Comparison of ENCODE assay signal across 23 mouse cellular contexts in the genomic region with DNA sequence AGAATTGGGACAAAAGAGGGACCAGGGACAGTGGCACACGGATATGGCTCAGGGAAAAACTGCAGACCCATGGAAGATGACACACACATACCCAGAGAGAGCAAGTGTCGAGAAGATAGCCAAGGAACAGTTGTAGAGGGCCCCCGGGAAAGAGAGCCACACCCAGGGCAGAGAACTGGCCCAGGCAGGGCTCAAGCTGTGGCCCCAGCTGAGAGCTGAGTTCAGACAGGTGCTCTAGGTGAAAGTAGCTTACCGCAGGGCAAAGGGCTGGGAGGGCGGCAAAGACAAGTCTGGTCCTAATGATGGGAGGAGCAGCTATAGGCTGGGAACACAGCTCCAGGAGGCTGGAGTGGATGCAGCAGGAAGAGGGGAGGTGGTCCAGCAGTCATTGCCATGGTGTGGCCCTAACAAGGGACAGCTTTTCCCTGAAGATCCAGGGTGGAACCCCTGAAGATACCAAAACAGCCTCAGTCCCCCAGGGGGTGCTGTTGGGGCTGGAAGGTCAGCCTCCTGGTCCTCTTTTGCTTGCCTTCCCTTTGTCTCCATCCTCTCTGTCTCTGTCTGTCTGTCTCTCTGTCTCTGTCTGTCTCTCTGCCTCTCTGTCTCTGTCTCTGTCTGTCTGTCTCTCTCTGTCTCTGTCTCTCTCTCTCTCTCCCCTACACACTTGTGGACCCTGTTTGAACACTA. TPM values are rescaled to one million over a fixed set of nuclear protein-coding genes. Genes with fewer than 3 reads are reported as not detected.
DNase-seq lines count a peak whose midpoint lies in the region; ATAC-seq and TF ChIP-seq lines count a peak whose summit lies in the region.
"Had no signal": no experiment of that assay in that cellular context is flagged by ENCODE, and none has a peak within 500 bp of the region (broad histone marks: within the 10 kb centered on the region; RNA-seq: fewer than 3 reads in every experiment).

No protein-coding gene starts in this region.

- no peak overlapping the region for H3K27ac ChIP-seq in hindbrain, postnatal 0 days
- H3K27ac ChIP-seq in hindbrain, embryonic 11.5 days (ENCODE audit: low read depth, low read length) = no peak overlapping the region
- no peak overlapping the region for H3K27ac ChIP-seq in intestine, embryonic 15.5 days
- H3K27ac ChIP-seq in stomach, postnatal 0 days (replicated peaks) = no peak overlapping the region
- no peak overlapping the region for H3K27ac ChIP-seq in forebrain, embryonic 15.5 days (replicated peaks)
- H3K27ac ChIP-seq: forebrain, embryonic 13.5 days; hindbrain, embryonic 14.5 days; lung, embryonic 15.5 days; macrophage; midbrain, embryonic 10.5 days; neural tube, embryonic 12.5 days had no signal

- TF ChIP-seq EP300 in stomach, postnatal 0 days (optimal IDR thresholded peaks at IDR 0.05) = no peak

- DNase-seq in hindbrain, postnatal 0 days (ENCODE audit: low spot score) = no peak
- DNase-seq in hindbrain, embryonic 11.5 days (ENCODE audit: low spot score) = no peak
- peak; percentile 27 for DNase-seq in thymus, postnatal 4 days
- no peak for DNase-seq in thymus, postnatal 14 days
- no peak for DNase-seq in stomach, postnatal 0 days (ENCODE audit: low spot score)
- no peak for DNase-seq in kidney, postnatal 14 days
- DNase-seq: kidney, adult 11 months; kidney, postnatal 10 days; left cerebral cortex, postnatal 4 days; right cerebral cortex, postnatal 4 days had no signal

- H3K36me3 ChIP-seq in hindbrain, postnatal 0 days (ENCODE audit: insufficient read depth, low read length) = no peaks in the 10 kb centered on the region
- H3K36me3 ChIP-seq in hindbrain, embryonic 11.5 days (ENCODE audit: control insufficient read depth, insufficient read depth, low read length) = no peaks in the 10 kb centered on the region
- H3K36me3 ChIP-seq in intestine, embryonic 15.5 days = no peaks in the 10 kb centered on the region
- no peaks in the 10 kb centered on the region for H3K36me3 ChIP-seq in stomach, postnatal 0 days (ENCODE audit: control insufficient read depth, insufficient read depth, low read length)
- H3K36me3 ChIP-seq in forebrain, embryonic 15.5 days = no peaks in the 10 kb centered on the region
- H3K36me3 ChIP-seq: lung, embryonic 15.5 days; midbrain, embryonic 10.5 days; neural tube, embryonic 12.5 days had no signal

- WGBS in hindbrain, postnatal 0 days = 78% methylated on average over 5 of the region's 5 CpGs
- WGBS in hindbrain, embryonic 11.5 days = 75% methylated on average over 5 of the region's 5 CpGs
- 77% methylated on average over 5 of the region's 5 CpGs for WGBS in intestine, embryonic 15.5 days
- 50% methylated on average over 5 of the region's 5 CpGs for WGBS in stomach, postnatal 0 days
- WGBS in forebrain, embryonic 15.5 days = 83% methylated on average over 5 of the region's 5 CpGs

- TF ChIP-seq CTCF in hindbrain, postnatal 0 days (IDR thresholded peaks at IDR 0.05; ENCODE audit: low read depth) = 0 out of 2 replicates have a peak, but pooled peaks have one; percentile 2
- TF ChIP-seq CTCF in stomach, postnatal 0 days (IDR thresholded peaks at IDR 0.05; ENCODE audit: low read depth) = peak; percentile 33

- H3K9me3 ChIP-seq in hindbrain, postnatal 0 days (ENCODE audit: low read length) = no peaks in the 10 kb centered on the region
- H3K9me3 ChIP-seq in hindbrain, embryonic 11.5 days (ENCODE audit: control insufficient read depth, low read length) = no peaks in the 10 kb centered on the region
- H3K9me3 ChIP-seq in intestine, embryonic 15.5 days = no peaks in the 10 kb centered on the region
- no peaks in the 10 kb centered on the region for H3K9me3 ChIP-seq in stomach, postnatal 0 days (ENCODE audit: control insufficient read depth, low read length)
- no peaks in the 10 kb centered on the region for H3K9me3 ChIP-seq in forebrain, embryonic 15.5 days
- H3K9me3 ChIP-seq: forebrain, embryonic 13.5 days; lung, embryonic 15.5 days; midbrain, embryonic 10.5 days; neural tube, embryonic 12.5 days had no signal

- no peak overlapping the region for H3K4me2 ChIP-seq in hindbrain, postnatal 0 days (ENCODE audit: low read depth, low read length)
- no peak overlapping the region for H3K4me2 ChIP-seq in hindbrain, embryonic 11.5 days (replicated peaks; ENCODE audit: low read depth, low read length)
- no peak overlapping the region for H3K4me2 ChIP-seq in intestine, embryonic 15.5 days (replicated peaks)
- no peak overlapping the region for H3K4me2 ChIP-seq in stomach, postnatal 0 days (replicated peaks; ENCODE audit: low read depth)
- H3K4me2 ChIP-seq in forebrain, embryonic 15.5 days (replicated peaks) = no peak overlapping the region
- H3K4me2 ChIP-seq: forebrain, embryonic 13.5 days; hindbrain, embryonic 14.5 days; lung, embryonic 15.5 days; neural tube, embryonic 12.5 days had no signal

- ATAC-seq in hindbrain, postnatal 0 days = no peak
- no peak for ATAC-seq in hindbrain, embryonic 11.5 days (ENCODE audit: low FRiP score)
- peak; percentile 70; the same call in 1 of the 2 replicates for ATAC-seq in intestine, embryonic 15.5 days
- ATAC-seq in stomach, postnatal 0 days (ENCODE audit: low FRiP score, low TSS enrichment) = no peak; the same call in 1 of the 2 replicates
- no peak for ATAC-seq in forebrain, embryonic 15.5 days (replicated peaks)
- ATAC-seq: forebrain, embryonic 13.5 days had no signal

- H3K9ac ChIP-seq in hindbrain, postnatal 0 days (replicated peaks; ENCODE audit: low read length) = no peak overlapping the region
- no peak overlapping the region for H3K9ac ChIP-seq in hindbrain, embryonic 11.5 days (ENCODE audit: low read depth, low read length)
- H3K9ac ChIP-seq in intestine, embryonic 15.5 days = no peak overlapping the region
- no peak overlapping the region for H3K9ac ChIP-seq in stomach, postnatal 0 days (ENCODE audit: low read length)
- H3K9ac ChIP-seq in forebrain, embryonic 15.5 days (replicated peaks) = no peak overlapping the region
- H3K9ac ChIP-seq: forebrain, embryonic 13.5 days; hindbrain, embryonic 14.5 days; lung, embryonic 15.5 days; neural tube, embryonic 12.5 days had no signal

- no peak overlapping the region for H3K4me3 ChIP-seq in hindbrain, postnatal 0 days (ENCODE audit: low read length)
- no peak overlapping the region for H3K4me3 ChIP-seq in hindbrain, embryonic 11.5 days (ENCODE audit: low read depth, low read length)
- no peak overlapping the region for H3K4me3 ChIP-seq in intestine, embryonic 15.5 days (replicated peaks)
- no peak overlapping the region for H3K4me3 ChIP-seq in stomach, postnatal 0 days (ENCODE audit: low read depth, low read length)
- H3K4me3 ChIP-seq in forebrain, embryonic 15.5 days = no peak overlapping the region
- H3K4me3 ChIP-seq: erythroblast, embryonic 14.5 days; forebrain, embryonic 13.5 days; lung, embryonic 15.5 days; midbrain, embryonic 10.5 days; neural tube, embryonic 12.5 days had no signal

- no peaks in the 10 kb centered on the region for H3K27me3 ChIP-seq in hindbrain, postnatal 0 days (ENCODE audit: insufficient read depth, low read length)
- no peaks in the 10 kb centered on the region for H3K27me3 ChIP-seq in hindbrain, embryonic 11.5 days (ENCODE audit: control insufficient read depth, insufficient read depth, low read length)
- H3K27me3 ChIP-seq in intestine, embryonic 15.5 days (replicated peaks) = peaks cover 10% of the 10 kb centered on the region; the same call in 1 of the 2 replicates
- H3K27me3 ChIP-seq in stomach, postnatal 0 days (ENCODE audit: control insufficient read depth, insufficient read depth, low read length) = no peaks in the 10 kb centered on the region
- H3K27me3 ChIP-seq in forebrain, embryonic 15.5 days = no peaks in the 10 kb centered on the region
- H3K27me3 ChIP-seq: lung, embryonic 15.5 days; neural tube, embryonic 12.5 days had no signal

- no peaks in the 10 kb centered on the region for H3K4me1 ChIP-seq in hindbrain, postnatal 0 days (ENCODE audit: insufficient read depth, low read length)
- H3K4me1 ChIP-seq in hindbrain, embryonic 11.5 days (replicated peaks; ENCODE audit: control insufficient read depth, insufficient read depth, low read length) = no peaks in the 10 kb centered on the region; the same call in 1 of the 2 replicates
- H3K4me1 ChIP-seq in intestine, embryonic 15.5 days (replicated peaks) = 0 out of 2 replicates have a peak, but pooled peaks cover 3% of the 10 kb centered on the region
- no peaks in the 10 kb centered on the region for H3K4me1 ChIP-seq in stomach, postnatal 0 days (replicated peaks; ENCODE audit: control insufficient read depth, insufficient read depth)
- H3K4me1 ChIP-seq in forebrain, embryonic 15.5 days = no peaks in the 10 kb centered on the region
- H3K4me1 ChIP-seq: forebrain, embryonic 13.5 days had no signal

RNA-seq across cellular contexts. Expression of a gene that starts 9.6 kb away (rescaled TPM):
- total RNA-seq in hindbrain, postnatal 0 days (2014; rRNA removed) = 0.86 and 3.0 TPM in 2 replicates
- polyA plus RNA-seq in hindbrain, postnatal 0 days (2015; fragmentation: Nextera tagmentation; extraction: Ambion mirVana) = 1.1 and 1.6 TPM in 2 replicates
- 6.9 and 7.9 TPM in 2 replicates for polyA plus RNA-seq in hindbrain, embryonic 11.5 days (2014; fragmentation: Nextera tagmentation; extraction: Ambion mirVana)
- 5.1 and 5.6 TPM in 2 replicates for polyA plus RNA-seq in intestine, embryonic 15.5 days (2015; fragmentation: Nextera tagmentation; extraction: Ambion mirVana)
- 2.7 and 2.9 TPM in 2 replicates for polyA plus RNA-seq in stomach, postnatal 0 days (2015; fragmentation: Nextera tagmentation; extraction: Ambion mirVana)
- 0.87 and 1.1 TPM in 2 replicates for polyA plus RNA-seq in forebrain, embryonic 15.5 days (2015; fragmentation: Nextera tagmentation; extraction: Ambion mirVana)

RNA-seq across cellular contexts. Expression of a gene that starts 28.8 kb away (rescaled TPM):
- total RNA-seq in hindbrain, postnatal 0 days (2014; rRNA removed) = 1.7 and 1.9 TPM in 2 replicates
- 7.6 and 11.3 TPM in 2 replicates for polyA plus RNA-seq in hindbrain, postnatal 0 days (2015; fragmentation: Nextera tagmentation; extraction: Ambion mirVana)
- 1.2 and 1.7 TPM in 2 replicates for polyA plus RNA-seq in hindbrain, embryonic 11.5 days (2014; fragmentation: Nextera tagmentation; extraction: Ambion mirVana)
- polyA plus RNA-seq in intestine, embryonic 15.5 days (2015; fragmentation: Nextera tagmentation; extraction: Ambion mirVana) = not detected in 2 replicates
- polyA plus RNA-seq in stomach, postnatal 0 days (2015; fragmentation: Nextera tagmentation; extraction: Ambion mirVana) = 0.11 TPM in 1 of 2 replicates, not detected in the other
- polyA plus RNA-seq in forebrain, embryonic 15.5 days (2015; fragmentation: Nextera tagmentation; extraction: Ambion mirVana) = not detected in 2 replicates
- total RNA-seq: ES-E14; monocyte, adult 5-6 weeks had no signal
- polyA plus RNA-seq: embryonic facial prominence, embryonic 11.5 days; erythroblast, embryonic 14.5 days; forebrain, embryonic 13.5 days; liver, adult 2 months; macrophage had no signal
